Mouse (Mus musculus): Measurements from ENCODE around the gene Foxo3. TPM values are rescaled to one million over a fixed set of nuclear protein-coding genes. Genes with fewer than 3 reads are reported as not detected.

Gene Foxo3
- total RNA-seq, 2 experiments from 2014 or later, result 160 to 378 TPM

DNA sequence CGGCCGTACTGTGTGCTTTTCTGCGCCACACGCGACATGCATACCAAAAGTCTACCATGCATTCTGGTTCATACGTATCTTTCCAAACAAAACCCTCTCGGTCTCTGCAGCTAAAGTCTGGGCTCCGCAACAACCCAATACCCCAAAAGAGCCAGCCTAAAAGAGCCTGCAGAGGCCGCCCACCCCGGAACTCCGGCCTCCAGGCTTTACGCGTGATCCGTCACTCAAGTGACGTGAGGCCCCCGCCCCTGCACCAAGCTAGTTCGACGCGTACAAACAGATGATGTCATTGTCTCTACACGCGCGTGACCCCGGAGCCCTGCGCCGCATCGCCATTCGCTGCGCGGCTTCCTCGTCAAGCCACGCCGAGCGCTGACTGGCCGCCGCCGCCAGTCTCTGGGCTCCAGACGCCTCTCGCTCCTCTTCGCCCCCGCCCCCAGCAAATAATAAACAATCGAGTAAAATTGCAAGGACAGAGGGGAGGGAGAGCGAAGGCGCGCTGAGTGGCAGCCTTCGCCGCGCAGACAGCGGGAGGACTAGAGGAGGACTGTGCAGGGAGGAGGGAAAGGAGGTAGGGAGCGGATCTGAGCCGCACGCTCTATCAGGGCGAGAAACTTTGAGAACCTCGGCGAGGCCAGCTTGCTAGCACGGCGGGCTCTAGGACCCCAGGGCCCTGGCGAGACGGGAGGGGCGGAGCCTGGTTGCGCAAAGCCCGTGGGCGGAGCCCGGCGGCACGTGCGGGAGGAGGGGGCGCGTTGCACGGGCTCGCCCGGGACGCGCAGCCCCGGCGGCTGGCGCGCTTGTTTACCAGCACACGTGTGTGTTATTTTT, 1.1 kb upstream of the Foxo3 start:
- ATAC-seq (replicated peaks; ENCODE audit: low FRiP score, poor library complexity, severe bottlenecking), result peak; percentile 72

DNA sequence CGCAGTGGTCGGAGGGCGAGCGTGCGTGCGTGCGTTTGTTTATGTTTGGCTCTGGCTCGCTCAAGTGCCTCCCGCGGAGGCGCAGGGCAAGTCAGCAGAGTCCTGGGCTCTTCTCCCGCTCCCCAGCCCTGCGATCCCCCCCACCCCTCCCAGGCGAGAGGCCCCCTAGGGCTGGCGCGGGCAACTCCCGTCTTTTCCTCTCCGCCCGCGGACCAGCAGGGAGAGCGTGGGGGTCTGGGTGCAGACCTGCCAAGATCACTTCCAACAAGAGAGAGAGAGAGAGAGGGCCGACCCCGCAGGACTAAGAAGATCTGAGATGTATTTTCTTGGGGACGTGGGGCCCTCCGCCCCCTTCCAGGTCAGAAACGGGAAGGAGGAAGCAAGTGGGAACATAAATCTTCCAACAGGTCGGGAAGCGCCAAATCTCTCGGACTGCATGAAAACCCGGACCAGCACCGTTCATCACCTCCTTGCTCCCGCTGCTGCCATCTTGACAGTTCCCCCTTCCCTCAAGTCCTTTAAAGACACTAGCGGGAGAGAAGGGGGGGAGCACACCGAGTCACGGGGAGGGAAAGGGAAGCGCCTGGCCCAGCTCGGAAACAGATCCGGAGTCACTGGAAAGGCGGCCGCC, 569 bp downstream of the Foxo3 start:
- ATAC-seq (replicated peaks; ENCODE audit: low FRiP score, poor library complexity, severe bottlenecking), result no peak

DNA sequence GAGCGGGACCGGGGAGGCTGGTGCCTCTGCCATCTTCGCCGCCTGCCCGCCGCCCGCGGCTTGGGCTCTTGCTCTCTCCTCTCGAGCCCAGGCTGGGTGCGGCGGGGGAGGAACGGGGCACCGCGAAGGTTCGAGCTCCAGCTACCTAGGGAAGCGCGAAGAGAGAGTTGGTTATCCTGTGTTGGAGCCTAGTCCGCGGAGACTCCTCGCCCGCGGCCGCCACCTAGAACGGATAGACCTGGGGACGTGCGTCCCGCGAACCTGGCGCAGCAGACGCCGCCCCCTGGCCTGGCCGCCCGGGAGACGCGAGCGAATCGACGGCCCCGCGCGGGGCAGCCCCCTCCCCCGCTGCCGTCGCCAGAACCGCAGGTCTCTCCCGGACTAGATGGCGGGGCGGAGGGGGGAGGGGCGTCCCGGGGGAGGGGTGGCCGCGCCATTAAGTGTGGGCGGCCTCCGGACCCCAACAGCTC, 1.1 kb downstream of the Foxo3 start:
- no peak for ATAC-seq (replicated peaks; ENCODE audit: low FRiP score, poor library complexity, severe bottlenecking)

DNA sequence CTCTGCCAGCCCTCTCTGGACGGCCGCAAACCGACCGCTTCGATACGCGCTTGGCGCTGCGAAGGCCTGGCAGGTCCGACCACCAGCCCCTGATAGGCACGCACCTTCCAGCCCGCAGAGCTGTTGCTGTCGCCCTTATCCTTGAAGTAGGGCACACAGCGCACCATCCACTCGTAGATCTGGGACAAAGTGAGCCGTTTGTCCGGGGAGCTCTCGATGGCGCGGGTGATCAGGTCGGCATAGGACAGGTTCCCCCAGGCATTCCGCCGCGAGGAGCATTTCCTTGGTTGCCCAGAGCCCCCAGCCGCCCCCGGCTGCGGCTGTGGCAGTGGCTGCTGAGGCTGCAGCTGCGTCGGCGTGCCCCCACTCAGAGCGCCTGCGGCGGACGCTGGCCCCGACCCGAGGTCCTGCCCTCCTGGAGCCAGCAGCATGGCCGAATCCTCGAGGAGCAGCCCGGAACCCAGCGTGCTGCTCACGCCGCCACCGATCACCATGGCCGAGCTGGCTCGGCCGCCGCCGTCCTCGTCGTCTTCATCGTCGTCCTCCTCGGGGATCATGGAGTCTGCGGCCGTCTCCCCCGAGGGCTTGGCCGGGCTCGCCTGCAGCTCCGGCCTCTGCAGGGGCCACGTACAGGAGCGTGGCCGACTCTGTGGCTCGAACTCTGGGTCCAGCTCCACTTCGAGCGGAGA, 1.7 kb downstream of the Foxo3 start:
- ATAC-seq (replicated peaks; ENCODE audit: low FRiP score, poor library complexity, severe bottlenecking), result no peak

DNA sequence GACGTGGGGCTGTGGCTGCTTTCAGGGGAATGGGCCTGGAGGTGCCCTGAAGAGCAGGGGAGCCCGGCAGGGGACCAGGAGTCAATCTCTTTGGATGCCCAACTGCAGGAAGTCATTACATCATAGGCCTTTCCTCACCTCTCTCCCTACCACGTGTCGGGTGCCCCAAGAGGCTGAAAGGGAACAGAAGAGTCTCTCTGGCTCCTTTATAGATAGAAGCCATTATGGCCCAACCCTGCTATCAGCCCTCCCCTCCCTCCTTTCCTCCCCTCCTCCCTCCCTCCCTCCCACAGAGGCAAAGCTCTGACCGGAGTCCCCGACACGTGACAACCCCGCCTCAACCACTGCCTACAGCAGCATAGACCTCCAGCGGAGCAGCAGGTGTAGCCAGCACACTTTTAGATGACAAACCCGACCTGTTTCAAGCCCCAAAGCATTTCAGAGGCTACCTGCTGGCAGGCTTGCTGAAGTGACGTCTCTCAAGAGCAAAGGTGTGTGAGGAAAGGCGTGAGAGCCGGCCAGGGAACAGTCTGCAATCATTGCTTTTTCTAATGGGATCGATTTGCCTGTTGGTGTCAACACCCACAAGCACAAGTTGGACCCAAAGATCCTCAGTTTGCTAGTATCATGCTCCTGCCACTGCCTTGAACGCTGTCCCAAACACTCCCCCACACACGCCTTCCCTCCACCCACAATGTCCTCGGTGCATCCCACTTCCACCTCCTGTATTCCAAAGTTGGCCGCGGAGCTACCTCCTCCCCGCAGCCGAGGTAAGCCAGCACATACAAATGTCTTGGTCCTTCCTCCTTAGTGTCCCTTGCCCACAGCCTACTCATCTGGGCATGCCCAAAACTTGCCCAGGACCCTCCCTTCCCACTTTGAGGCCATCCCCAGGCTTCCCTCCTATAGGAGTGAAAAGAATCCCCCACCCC, 2.5 kb downstream of the Foxo3 start:
- ATAC-seq (replicated peaks; ENCODE audit: low FRiP score, poor library complexity, severe bottlenecking), result peak; percentile 39

DNA sequence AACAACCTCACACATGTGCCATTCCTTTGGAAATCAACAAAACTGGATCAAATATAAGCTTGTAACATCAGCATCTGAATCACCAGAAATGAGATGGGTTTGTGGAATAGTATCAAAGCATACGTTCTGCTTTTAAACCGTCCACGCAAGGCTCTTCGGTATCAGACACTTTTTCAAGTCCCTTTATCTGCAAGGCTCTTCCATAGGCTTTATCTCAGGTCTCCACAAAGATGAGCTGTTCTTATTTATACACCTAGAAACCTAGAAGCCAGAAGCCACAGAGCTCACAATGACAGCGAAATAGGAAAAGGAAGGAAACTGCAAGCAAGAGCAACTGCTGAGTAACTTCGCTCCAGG, 3.2 kb downstream of the Foxo3 start:
- no peak for ATAC-seq (replicated peaks; ENCODE audit: low FRiP score, poor library complexity, severe bottlenecking)

DNA sequence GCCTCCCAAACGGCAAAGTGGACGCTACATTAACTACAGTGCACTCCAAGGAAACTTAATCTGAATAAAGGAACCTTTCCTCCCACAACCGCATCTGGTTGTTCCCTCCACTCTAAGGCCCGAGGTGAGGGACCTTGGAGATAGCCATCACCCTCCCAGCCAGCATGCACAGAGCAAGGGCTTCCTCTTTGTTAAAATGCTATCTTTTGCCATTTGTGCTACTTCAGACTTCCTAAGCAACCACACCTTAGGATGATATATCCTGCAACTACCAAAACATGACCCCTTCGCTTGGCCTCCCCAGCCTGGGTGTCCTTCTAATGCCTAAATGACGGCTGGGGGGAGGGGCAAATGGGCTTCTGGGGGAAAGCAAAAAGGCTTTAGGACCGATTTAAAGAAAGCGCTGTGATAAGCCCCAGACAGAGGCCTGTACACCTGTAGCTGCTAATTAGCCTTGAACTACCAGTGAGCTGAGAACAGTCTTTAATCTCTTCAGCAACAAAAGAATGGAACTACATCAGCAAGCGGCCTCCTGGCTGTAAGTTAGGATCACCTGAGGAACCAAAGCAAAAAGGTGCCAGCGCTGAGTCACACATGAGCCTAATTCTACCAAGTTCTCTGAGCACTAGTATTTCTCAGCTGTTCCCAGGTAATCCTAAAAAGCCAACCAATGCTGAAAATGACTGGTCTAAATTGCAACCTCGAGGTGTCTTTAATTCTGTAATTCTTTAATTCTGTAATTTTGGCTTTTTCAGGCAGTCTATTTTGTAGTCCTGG, 4.9 kb downstream of the Foxo3 start:
- ATAC-seq (replicated peaks; ENCODE audit: low FRiP score, poor library complexity, severe bottlenecking), result no peak

DNA sequence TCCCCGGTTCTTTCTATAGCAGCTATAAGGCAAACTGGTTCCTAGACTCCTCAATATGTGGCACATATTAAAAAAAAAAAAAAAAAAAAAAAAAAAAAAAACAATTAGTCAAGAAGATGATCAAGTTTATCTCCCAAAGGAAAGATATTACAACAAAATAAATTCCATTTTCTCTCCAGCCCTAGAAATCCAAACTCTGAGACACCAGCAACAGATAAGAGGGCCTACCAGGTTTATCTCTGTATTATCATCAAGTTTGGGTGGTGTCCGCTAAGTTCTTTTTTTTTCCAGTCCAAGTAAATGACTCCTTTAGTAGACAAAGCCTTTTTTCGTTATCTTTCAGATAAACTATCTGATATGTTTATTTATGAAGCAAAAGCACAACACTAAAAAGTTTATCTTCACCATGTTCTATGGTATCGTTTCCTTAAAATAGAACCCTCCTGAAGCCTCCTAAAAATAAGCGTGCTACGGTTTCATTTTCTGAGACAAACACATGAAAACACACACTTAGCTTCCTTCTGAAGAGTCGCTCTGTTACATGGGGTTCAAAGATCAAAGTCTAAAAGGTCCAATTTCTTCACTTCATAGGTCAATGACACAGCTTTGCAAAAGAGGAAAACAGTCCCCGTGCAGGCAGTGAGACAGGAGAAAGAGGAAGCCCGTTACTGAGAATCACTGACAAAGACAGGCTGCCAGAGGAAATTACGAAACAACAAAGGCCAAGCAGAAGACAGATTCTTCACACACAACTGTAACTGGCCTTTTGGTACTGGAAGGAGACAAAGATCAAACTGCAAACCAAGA, 6.1 kb downstream of the Foxo3 start:
- no peak for ATAC-seq (replicated peaks; ENCODE audit: low FRiP score, poor library complexity, severe bottlenecking)

DNA sequence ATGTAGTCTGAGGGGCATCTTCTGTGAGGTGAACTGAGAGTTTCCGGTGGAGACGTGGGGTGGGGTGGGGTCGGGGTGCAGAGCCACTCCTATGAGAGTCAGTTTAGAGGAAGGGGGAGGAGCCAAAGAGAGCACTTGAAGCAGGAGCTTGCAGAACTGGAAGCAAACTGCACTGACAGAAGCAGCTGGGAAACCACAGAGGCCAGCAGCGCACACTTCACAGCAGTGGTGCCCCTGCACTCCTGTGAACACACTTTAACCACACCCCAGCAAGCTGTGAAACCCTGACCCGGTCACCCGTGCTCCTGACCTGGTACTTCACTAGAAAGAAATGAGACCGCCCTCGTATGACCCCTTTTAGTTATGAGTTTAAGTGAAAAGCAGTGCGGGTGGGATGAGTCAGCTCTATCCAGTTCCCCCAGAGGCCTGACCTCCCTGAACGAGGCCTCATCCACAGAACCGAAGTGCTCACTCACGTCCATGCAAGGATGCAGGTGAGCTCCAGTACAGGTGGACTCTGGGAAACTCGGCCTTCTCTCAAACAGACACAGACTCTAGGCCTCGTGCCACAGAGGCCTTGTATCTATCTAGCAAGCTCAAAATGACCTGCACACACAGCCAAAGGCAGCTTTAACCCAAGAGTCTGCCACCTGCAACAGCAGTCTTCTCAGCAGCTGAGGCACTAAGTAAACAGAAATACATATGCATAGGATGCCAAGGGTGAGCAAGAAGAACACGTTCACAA, 7.1 kb downstream of the Foxo3 start:
- ATAC-seq (replicated peaks; ENCODE audit: low FRiP score, poor library complexity, severe bottlenecking), result peak; percentile 16

DNA sequence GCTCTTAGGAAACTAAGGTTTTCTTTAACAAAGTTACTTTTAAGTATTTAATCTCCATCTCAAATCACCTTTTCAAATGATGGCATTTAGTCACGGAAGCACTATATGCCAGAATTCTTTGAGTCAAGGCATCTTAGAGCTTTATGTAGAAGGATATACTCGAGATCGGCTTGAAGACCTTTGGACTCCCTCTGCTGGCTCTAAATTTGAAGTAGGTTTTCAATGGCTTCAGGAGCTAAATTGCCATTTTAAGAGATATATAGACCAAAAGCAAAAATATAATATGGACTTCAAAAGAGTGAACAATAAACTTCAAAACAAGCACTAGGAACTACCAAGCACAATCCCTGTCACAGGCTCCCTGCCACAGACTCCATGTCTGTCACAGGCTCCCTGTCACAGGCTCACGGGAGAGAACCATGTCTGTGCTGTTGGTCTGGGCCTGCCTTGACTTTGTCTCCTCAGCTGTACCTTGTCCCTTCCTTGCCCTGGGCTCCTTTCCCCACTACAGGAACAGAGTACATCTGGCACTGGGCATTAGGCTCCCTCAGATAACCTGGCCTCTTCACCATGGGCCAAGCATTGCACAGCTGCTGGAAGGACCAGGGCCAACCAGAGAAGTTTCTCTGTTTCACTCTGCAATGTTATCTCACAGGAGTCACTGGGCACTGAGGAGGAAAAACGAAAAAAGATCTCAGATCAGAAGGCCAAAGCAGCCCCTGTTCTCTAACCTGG, 8.6 kb downstream of the Foxo3 start:
- ATAC-seq (replicated peaks; ENCODE audit: low FRiP score, poor library complexity, severe bottlenecking), result no peak

DNA sequence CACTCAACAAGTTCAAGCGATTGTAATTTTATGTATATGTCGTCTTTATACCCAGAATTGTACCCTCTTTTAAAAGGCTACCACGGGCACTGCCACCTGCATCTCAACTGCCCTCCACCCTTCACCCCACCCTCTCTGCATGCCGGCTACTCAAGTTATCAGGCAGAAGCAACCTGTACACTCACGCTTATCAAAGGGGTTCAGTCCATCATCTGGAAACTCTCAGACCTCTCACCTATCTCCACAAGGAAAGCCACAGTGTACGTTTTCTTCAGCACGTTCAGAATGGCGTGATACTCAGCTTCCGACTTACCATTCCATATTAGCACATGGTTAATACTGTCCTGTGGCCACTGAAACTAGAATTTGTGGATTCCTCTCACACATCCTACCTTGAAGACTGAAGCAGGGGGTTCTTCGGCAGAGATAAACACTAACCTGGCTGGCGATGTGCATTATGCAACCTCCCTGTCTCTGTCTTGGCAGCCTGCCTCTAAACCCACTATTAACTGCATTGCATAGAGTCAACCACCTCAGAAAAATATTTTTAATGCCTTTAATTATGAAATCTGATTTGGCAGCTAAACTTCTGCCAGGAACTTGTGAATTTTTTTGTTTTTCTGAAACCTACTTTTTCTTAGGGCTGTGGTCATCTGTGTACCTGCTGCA, 11.4 kb downstream of the Foxo3 start:
- ATAC-seq (replicated peaks; ENCODE audit: low FRiP score, poor library complexity, severe bottlenecking), result peak; percentile 80

DNA sequence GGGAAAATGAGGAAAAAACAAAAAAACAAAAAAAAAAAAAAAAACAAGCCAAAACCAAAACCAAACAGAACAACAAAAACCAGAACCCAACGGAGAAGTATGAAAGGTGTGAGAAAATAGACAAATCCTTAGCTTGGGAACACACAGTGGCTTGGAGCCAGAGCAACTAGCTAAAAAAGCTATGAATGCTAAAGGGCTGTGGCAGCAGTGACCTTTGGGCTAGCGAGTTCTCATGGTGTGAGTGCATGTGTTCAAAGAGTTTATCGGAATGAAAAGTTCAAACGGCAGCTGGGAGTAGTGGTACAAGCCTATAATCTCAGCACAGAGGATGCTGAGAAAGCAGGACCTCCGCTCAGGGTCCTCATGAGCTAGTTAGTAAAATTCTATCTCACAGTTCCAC, 12.4 kb downstream of the Foxo3 start:
- no peak for ATAC-seq (replicated peaks; ENCODE audit: low FRiP score, poor library complexity, severe bottlenecking)

DNA sequence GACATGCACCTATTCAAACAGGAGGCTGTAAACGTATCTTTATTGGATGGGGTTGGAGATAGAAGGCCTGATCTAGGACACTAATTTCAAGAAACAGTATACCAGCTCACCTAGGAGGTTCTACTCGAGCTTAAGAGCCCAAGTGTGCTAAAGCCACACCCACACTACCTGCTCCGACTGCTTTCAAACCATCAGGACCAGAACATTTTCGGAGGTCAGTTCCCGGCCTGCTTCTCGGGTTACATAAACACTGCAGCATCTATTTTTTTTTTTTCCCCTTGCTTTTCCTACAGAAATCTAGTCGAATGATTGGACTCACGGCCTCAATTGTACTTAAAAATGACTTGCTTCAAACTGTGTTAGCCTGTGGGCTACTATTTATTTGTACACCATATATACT, 12.9 kb downstream of the Foxo3 start:
- no peak for ATAC-seq (replicated peaks; ENCODE audit: low FRiP score, poor library complexity, severe bottlenecking)

DNA sequence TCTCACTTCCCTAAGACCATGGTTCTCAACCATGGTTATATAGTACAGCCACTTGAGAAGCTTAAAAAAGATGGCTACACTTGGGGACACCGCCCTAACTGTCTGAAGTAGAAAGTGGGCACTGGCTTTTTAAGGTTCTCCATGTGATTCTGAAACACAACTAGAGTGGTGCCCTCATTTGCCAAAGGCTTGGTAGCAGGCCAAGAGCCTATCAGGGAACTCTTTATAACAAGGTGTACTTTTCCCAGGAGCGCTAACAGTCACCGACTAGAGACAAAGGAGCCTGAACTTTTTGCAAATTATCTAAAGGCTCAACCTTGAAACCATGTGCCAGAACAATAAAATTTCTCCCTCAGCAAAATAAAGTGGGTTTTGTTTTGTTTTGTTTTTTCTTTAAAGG, 14.5 kb downstream of the Foxo3 start:
- ATAC-seq (replicated peaks; ENCODE audit: low FRiP score, poor library complexity, severe bottlenecking), result no peak

DNA sequence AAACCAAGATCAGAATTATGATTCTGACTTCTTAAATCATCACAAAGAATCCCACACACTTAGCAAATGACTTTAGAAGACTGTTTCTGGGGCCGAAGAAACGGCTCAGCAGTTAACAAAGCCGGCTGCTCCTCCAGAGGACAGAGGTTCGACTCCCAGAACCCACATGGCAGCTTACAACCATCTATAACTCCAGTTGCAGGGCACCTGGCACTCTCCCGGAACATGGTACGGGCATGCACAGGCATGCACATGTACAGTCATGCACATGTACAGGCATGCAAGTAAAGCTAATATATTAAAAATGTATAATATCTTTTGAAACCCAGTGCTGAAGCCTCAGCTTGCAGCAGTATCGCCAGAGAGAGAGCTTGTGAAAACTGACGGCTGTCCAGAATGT, 15.5 kb downstream of the Foxo3 start:
- ATAC-seq (replicated peaks; ENCODE audit: low FRiP score, poor library complexity, severe bottlenecking), result no peak

DNA sequence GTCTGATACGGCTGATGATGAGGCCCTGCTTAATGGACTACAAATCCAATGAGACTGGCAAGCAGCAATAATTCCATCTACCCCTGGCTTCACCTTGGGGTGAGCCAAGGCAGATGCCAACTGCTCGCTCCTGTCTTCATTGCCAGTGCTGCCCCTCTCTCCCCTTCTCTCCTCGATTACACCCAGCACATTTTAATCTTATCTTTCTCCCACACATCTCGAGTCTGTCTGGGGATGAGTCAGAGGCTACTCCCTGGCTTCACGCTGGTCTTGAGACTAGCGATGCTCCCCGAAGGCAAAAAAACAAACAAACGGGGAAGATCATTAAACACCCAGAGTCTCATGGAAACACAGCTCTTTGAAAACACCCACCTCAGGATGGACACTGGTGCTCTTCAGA, 16.0 kb downstream of the Foxo3 start:
- ATAC-seq (replicated peaks; ENCODE audit: low FRiP score, poor library complexity, severe bottlenecking), result peak; percentile 70

DNA sequence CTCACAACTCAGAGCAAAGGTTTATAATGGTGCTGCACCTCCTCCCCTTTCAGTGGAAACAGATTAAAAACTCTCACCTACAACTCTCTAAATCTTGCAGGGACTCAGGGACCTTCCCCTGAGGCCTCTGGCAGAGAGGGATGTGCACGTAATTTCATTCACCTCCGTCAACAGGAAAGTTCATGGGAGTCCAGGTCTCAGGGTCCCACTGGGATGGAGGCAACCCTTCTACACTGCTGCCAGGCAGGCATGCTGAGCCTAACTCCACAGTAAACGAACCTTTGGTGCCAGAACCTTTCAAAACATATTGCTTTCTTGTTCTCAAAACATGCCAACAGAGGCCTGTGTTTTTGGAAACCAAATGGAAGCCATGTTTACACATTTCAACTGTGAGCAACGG, 17.0 kb downstream of the Foxo3 start:
- ATAC-seq (replicated peaks; ENCODE audit: low FRiP score, poor library complexity, severe bottlenecking), result no peak
